Mouse (Mus musculus) frontal cortex, postnatal 25 days (tissue): ENCODE data around the gene Gucy2d.

ENCODE experiments used
- DNase-seq, 2 experiments: peaks; one replicate each; pipeline ENCODE4 v3.0.0; 2022; ENCODE audit warnings: low spot score in 2 of 2

The Gucy2d gene

GRCm38 (mm10) chr7:98447585-98448308 lies 7.5 kb downstream of the Gucy2d start:
- DNase-seq, result no peak

GRCm38 (mm10) chr7:98448309-98448630 lies 8.1 kb downstream of the Gucy2d start:
- DNase-seq, result no peak

GRCm38 (mm10) chr7:98449696-98450095 lies 9.5 kb downstream of the Gucy2d start:
- no peak for DNase-seq

- no peak for DNase-seq
These were observed 14.3 kb downstream of the Gucy2d start for GRCm38 (mm10) chr7:98454397-98455120.

- DNase-seq, result no peak
These were observed 20.1 kb downstream of the Gucy2d start for GRCm38 (mm10) chr7:98460319-98460718.

- no peak for DNase-seq
These were observed 28.9 kb downstream of the Gucy2d start for GRCm38 (mm10) chr7:98469089-98469488.

- no peak for DNase-seq
These were observed 32.3 kb downstream of the Gucy2d start for GRCm38 (mm10) chr7:98472529-98472928.

- DNase-seq, result no peak
These were observed 34.3 kb downstream of the Gucy2d start for GRCm38 (mm10) chr7:98474558-98474957.

GRCm38 (mm10) chr7:98477153-98477552 lies 36.9 kb downstream of the Gucy2d start:
- DNase-seq, result no peak

GRCm38 (mm10) chr7:98480481-98480880 lies 40.3 kb downstream of the Gucy2d start:
- no peak for DNase-seq

GRCm38 (mm10) chr7:98481066-98481734 lies 41.0 kb downstream of the Gucy2d start:
- peak; percentile 54 to 71 for DNase-seq

- no peak for DNase-seq
These were observed 41.6 kb downstream of the Gucy2d start for GRCm38 (mm10) chr7:98481861-98482260.

GRCm38 (mm10) chr7:98482551-98483267 lies 42.5 kb downstream of the Gucy2d start:
- DNase-seq, result no peak

- no peak for DNase-seq
These were observed 43.0 kb downstream of the Gucy2d start for GRCm38 (mm10) chr7:98483268-98483607.

- DNase-seq, result no peak
These were observed 44.7 kb downstream of the Gucy2d start for GRCm38 (mm10) chr7:98484878-98485277.

- no peak for DNase-seq
These were observed 45.3 kb downstream of the Gucy2d start for GRCm38 (mm10) chr7:98485508-98485907.

- DNase-seq, result no peak
These were observed 46.3 kb downstream of the Gucy2d start for GRCm38 (mm10) chr7:98486471-98486917.

- no peak for DNase-seq
These were observed 47.2 kb downstream of the Gucy2d start for GRCm38 (mm10) chr7:98487202-98487980.

GRCm38 (mm10) chr7:98488398-98489130 lies 48.3 kb downstream of the Gucy2d start:
- DNase-seq, result no peak

GRCm38 (mm10) chr7:98489131-98489530 lies 48.9 kb downstream of the Gucy2d start, which contains the start of gene Lrrc32:
Gene Lrrc32, plus strand, starts transcription at chr7:98489283.
- DNase-seq, result no peak
